Mouse (Mus musculus) gastrocnemius, postnatal 36 days (tissue): ENCODE data around the gene Sult1a1. TPM values are rescaled to one million over a fixed set of nuclear protein-coding genes. Genes with fewer than 3 reads are reported as not detected.
"Not testable (repeated sequence)": the region's sequence is repeated elsewhere in the genome, so short reads cannot be mapped to it uniquely, and the experiment has no call there.

Experiments used
- DNase-seq, 2 experiments: peaks; one replicate each; pipeline ENCODE4 v3.0.0; 2022
- intact Hi-C: fragments of 180-260 bp; cut with DNase I; formaldehyde crosslinking; loops from one replicate; pipeline ENCODE4 v1.15.1; 2025
- total RNA-seq, 2 experiments: library from RNA; stranded (reverse); gene quantifications; 2 replicates each; pipeline ENCODE4 v1.2.3; 2021

The Sult1a1 gene
- total RNA-seq, 2 experiments from 2014 or later = 15.7 to 21.0 TPM

DNA sequence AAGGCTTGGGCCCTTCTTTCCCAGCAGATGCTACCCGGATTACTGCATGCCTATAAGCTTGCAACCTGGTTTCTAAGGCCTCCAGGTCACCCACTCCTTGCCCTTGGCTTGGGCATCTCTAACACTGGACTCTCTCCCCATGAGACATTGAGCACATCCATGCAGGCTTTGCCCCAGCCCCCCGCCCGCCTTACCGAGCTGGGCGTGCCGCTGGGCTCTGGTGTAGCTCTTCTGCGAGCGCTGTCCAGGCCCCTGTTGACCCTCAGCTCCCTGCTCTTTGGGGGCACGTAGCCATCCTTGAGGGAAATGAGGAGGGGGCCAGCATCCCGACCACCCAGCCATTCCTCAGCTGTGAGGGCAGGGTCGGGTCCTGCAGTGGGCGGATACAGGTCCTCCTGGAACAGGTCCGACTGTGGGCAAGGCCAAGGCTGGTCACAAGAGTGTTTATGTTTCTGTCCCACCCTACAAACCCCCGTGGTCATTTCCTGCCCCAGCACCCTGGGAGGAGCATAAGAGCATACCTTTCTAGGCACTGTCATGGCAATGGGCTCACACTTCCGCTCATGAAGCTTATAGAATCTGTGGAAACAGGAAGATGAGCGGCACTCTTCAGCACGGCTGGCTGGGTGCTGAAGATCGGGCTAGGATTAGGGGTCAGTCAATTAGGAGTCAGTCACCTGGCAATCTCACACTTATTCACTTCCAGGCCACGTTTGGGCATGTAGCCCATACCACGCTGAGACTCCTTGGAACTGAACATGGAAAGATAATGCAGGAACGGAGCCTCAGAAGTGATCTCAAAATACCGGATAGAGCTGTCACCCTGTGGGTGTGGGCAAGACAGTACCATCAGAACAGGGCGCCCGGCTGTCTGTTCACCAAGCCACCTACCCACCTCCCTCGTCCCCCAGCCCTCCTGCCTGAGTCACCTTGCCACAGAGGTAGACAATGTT lies 24.1 kb upstream of the Sult1a1 start:
- DNase-seq = no peak
- intact Hi-C loops = no loop called here

DNA sequence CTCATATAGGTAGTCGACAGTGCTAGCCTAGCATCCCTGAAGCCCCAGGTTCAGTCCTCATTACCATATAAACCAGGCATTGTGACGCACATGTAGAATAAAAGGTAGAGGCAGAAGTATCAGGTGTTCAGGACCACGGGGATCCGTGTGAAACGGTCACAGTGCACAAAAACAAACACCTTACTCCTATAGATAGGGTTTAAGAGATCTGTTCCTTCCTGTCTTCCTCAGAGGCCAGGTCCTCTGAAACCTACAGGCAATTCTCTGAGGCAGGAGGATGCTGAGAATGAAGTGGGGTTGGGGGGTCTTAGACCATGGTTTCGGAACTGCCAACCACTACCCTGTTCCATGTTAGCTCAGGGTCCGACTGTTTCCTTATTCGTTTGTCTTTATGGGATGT lies 21.6 kb upstream of the Sult1a1 start:
- intact Hi-C loops = loop anchor here (5.0 kb wide), 1 partner anchor 111 kb away; the partner anchor contains the start of gene Cln3
- DNase-seq = no peak

DNA sequence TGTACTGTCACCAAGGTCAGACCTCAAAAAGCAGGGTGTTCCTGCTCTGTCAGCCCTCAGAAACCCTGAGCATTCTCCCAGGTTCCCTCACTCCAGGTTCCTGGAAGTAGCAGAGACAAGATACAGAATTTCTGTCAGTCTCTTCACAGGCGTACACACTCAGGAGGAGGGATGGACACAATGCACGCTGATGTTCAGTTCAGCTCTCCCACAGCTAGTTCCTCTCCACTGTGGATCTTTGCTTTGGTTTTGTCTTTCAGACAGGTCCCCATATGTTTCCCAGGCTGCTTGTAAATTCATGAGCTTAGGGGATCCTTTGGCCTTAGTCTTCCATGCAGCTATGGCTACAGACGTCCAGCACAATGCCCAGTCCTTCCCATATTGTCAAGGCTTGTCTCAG lies 20.7 kb upstream of the Sult1a1 start:
- no peak for DNase-seq
- intact Hi-C loops = loop anchor here (5.0 kb wide), 1 partner anchor 110 kb away; the partner anchor contains the start of gene Cln3

DNA sequence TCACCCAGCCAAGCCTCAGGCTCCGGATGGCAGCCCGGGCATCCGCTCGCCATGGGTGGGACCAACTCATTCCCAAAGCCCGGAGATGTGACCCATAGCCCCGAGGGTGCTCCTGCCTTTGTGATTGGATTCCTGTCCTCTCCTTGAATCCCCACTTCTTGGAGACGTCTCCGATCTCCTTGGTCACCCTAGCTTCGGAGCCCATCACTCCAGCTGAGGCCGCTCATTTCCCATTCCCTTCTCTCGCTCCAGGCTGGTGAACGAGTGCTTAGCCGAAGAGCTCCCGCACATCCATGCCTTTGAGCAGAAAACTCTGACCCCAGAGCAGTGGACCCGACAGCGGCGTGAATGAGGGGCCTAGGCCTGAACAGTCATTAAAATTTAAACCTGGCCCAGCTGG lies 20.1 kb upstream of the Sult1a1 start:
- intact Hi-C loops = loop anchor here (5.0 kb wide), 1 partner anchor 109 kb away; the partner anchor contains the start of gene Cln3
- DNase-seq = no peak

DNA sequence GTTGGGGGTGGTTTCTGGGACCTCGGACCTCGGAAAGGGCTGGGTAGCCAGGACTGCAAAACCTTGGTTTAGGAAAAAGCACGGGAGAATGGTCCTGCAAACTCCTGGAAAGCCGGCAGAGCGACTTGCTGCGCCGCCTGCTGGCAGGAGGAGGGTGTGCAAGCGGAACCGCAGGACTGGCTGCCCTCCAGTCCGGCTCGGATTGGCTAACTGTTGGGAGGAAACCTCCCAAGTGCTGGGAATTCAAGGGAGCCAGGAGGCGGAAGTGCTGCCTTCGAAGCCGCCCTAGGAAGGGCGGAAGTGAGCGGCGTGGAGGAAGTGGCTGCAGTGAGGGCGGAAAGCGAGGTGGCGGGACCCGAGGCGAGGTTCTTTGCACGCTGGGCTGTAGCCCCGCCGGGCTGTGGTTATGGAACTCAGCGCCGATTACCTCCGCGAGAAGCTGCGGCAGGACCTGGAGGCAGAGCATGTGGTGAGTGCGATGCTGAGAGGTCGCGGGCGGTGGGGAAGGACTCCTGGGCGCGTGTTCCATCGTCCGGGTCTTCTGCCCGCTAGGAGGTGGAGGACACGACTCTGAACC lies 19.5 kb upstream of the Sult1a1 start, which contains the start of gene Slx1b:
Gene Slx1b (minus strand): TSS at position 154 of the 577 bp plus-strand sequence.
- peak; percentile 92 to 94 for DNase-seq
- intact Hi-C loops = loop anchor here (5.0 kb wide), 1 partner anchor 108 kb away; the partner anchor contains the start of gene Cln3

DNA sequence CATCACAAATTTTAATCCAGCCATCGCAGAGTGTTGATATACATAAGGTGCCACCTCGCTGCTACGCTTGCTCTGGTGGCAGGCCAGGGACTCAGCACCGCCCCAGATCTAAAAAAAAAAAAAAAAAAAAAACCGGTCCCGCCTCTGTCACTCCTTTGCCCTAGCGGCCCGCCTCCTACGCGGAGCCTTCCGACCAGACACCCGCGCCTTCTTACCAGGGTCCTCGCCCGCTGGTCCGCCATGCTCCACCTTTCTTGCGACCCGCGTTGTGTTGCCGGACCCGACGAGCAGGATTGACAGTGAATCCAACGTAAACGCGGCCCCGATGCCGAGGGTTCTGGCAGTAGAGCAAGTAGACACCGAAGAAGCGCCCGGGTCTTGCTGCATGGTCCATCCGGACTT lies 19.0 kb upstream of the Sult1a1 start, which contains the start of gene Bola2:
Gene Bola2 (plus strand): TSS at position 192 of the 402 bp plus-strand sequence.
- intact Hi-C loops = loop anchor here (5.0 kb wide), 1 partner anchor 108 kb away; the partner anchor contains the start of gene Cln3
- DNase-seq = peak; percentile 61 to 76

DNA sequence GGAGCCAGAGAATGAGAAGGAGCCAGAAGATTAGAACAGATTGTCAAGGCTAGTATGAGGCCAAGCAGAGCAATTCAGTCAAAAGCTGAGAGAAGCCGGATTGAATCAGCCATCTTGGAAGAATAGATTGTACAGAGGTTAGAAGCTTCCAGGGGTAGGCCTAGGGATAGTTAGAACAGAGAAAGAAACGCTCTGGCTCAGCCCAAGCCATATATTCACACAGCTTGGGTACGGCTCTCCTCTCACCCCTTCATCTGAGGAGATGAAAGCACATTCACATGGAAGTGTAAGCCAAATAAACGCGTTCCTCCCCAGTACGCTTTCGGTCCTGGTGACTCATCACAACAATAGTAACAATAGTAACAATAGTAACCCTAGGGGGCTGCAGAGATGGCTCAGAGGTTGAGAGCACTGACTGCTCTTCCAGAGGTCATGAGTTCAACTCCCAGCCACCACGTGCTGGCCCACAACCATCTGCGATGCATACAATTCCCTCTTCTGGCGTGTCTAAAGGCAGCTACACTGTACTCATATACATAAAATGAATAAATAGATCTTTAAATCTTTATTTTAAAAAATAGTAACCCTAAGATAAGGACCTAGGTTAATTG lies 18.3 kb upstream of the Sult1a1 start:
- no peak for DNase-seq
- intact Hi-C loops = loop anchor here (5.0 kb wide), 1 partner anchor 107 kb away; the partner anchor contains the start of gene Cln3

DNA sequence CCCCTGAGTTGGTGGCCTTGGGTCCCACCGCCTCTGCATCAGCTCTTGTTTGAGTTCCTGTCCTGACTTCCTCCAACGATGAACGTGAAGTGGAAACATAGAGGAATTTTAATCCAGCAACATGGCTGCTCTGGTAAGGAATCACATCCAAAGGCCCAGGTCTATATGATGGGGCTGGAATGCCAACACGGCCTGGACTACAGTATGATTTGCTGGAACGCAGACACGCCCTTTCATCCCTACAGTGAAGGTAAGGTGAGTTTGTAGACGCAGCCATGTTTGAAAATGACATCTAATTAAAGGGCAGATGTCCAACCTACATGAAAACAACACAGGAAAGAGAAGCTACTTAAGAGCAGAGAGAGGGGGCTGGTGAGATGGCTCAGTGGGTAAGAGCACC lies 17.5 kb upstream of the Sult1a1 start:
- intact Hi-C loops = loop anchor here (2.0 kb wide), 1 partner anchor 55 kb away; no protein-coding TSS in a partner anchor
- no peak for DNase-seq

DNA sequence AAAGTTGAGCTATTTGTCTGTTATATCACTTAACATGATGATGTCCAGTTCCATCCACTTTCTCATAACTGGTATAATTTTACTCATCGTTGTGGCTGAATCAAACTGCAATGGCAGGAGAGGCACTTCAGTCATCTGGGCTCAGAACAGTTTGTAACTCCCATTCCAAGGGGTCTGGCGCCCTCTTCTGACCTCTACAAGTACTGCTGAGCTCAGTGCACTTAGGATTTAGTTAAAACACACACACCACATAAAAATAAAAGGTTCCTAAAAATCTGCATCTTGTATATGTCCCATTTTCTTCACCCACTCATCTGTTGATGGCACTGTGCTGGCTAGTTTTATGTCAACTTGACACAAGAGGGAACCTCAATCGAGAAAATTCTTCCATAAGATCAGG lies 17.0 kb upstream of the Sult1a1 start:
- intact Hi-C loops = loop anchor here (2.0 kb wide), 1 partner anchor 54 kb away; no protein-coding TSS in a partner anchor
- peak; percentile 76 to 81 for DNase-seq

DNA sequence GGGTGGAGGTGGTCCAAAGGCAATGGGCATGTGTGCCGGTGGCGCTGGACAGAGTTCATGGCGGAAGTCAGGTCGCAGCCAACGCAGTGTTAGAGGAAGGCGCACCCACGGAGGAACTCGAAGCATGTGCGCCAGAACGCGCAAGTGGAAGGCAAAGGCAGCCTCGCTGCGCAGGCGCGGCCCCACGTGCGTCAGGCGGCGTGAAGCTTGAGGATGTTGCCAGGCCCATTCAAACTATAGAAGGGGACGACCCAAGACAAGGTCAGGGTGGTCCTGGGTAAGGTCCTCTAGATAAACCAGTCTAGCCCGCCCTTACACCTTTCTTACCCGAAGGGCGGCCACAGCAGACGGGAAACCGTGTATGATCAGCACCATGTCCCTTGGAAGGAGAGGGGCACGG lies 16.2 kb upstream of the Sult1a1 start:
- DNase-seq = no peak
- intact Hi-C loops = loop anchor here (2.0 kb wide), 1 partner anchor 54 kb away; no protein-coding TSS in a partner anchor

DNA sequence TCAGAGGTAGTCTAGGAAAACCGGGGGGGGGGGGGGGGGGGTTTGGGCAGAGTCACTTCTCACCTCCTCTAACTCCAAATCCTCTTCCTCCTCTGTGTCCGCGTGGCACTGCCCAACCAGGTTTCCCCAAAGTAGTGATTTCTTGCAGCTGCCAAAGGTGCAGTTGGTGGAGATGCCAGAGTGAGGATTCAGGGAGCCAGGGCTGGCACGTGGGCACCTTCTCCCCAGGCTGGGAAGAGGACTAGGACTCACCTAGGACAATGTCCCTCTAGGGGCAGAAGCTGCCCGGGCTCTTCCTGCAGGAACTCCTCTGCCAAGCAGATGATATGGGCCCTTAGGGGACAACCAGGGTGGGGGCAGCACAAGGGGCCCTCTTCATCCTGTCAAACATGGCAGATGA lies 15.4 kb upstream of the Sult1a1 start:
- DNase-seq = no peak
- intact Hi-C loops = loop anchor here (2.0 kb wide), 1 partner anchor 53 kb away; no protein-coding TSS in a partner anchor

DNA sequence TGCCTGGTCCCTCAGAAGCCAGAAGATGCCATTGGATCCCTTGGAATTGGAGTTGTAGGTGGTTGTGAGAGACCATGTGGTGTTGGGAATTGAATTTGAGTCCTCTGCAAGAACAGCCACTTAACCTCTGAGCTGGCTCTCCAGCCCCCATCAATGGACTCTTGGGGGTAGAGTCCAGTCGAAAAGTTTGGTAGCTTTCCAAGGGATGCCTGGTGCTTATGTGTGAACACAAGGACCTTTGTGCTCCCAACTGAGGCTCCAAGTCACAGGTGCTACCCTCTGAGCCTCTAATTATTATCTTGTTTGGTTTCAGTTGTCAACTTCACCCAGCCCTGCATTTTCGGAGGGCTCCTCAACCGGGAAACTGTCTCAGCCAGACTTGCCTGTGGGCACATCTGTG lies 14.5 kb upstream of the Sult1a1 start:
- intact Hi-C loops = no loop called here
- DNase-seq = no peak

DNA sequence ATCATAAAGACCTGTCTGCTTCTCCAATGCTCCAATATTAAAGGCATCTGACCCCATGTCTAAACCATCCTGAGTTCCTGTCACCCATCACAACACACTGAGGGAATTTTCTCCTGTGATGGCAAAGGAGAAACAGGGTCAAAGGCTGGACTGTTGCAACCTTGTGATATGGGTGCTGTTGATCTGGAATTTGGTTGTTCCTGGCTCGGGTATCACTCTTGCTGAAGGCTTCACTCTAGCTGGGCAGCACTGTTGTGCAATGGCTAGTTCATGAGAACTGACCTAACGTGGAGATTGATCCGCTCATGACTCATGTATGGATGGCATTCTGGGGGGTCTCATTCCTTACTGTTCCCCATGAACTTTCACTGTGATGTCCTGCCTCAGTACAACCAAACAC lies 12.8 kb upstream of the Sult1a1 start:
- intact Hi-C loops = no loop called here
- DNase-seq = no peak

DNA sequence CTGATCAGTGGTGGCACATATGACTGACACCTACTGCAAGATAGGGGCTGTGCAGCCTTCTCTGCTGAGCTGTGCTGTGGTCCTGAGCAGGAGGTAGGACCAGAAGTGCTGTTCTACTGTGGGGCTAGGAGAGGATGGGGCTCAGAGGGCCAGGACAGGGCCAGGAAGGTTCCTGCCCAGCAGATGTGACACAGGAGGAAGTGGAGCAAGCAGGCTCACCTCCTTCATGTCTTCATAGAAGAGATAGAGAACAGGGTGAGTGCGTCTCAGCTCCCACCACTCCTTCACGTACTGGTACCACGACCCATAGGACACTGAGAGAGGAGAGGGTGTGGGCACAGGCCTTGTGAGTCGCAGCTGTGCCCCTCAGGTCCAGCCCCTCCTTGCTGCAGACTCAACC lies 11.9 kb upstream of the Sult1a1 start:
- DNase-seq, intact Hi-C loops: not testable (repeated sequence)

DNA sequence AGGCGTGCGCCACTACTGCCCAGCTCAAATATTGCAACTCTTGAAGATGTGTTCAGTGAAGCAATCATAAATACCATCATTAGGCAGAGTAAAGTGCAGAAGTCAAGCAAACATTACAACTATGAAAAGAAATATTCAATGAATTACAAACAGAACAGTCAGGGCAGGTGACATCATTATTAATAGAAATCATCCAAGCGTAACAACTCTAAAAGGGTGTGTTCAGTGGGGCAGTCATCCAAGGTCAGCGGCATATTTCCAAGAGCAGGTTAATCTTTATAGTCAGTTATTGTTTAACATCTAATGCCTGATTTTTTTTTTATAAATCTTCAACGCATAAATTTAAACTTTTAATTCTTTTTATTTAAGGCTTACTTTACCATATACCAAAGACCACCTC lies 5.0 kb upstream of the Sult1a1 start:
- intact Hi-C loops = no loop called here
- DNase-seq = no peak

DNA sequence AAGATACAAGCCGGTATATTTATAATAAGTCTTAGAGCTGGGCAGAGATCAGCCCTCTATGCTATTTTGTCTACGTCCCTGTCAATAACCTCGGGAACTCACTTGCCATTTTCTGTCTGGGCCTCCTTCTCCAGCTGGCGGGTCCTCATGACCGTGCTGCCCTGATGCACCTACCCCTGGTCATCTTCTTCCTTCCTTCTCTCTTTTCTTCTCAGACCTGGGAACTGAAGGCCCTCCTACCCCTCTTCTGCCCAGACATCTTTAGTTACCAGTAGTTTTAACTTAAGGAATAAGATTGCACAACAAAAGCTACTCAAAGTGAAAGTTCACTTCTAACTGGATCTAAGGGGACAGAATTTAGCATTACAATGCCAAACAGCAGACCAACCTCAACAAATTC lies 3.5 kb upstream of the Sult1a1 start:
- DNase-seq = no peak
- intact Hi-C loops = no loop called here

DNA sequence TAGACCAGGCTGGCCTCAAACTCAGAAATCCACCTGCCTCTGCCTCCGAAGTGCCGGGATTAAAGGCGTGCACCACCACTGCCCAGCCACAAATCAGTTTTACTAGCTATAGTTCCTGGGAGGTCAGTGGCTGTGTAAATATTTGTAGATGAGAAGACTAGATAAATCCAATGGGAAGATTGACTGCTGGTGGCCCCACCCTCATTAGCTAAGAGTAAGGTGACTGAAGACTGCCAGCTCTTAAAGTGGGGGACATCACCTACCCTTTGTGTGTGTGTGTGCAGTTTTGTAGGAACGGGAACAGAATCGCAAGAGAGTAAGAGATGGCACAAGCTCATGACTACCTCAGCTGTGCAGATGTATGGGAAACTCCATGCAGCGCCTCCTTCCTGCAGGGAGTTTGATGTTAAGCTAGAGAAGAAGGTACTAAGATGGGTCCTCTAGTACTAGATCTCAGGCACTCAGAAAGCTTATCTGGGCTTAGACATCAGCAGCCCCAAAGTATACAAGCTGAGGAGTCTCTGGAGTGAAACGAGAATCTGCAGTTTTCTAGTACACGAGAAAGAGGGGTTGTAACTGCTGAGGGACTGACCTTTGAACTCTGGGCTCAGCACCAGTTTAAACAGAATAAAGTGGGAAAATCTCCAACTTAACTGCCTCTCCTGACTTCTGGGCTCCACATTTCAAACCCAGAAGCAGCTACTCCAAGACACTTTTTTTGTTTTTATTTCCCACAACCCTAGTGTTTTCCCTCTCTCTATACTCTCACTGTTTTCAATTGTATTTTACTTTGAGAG lies 2.5 kb upstream of the Sult1a1 start:
- intact Hi-C loops = no loop called here
- no peak for DNase-seq

DNA sequence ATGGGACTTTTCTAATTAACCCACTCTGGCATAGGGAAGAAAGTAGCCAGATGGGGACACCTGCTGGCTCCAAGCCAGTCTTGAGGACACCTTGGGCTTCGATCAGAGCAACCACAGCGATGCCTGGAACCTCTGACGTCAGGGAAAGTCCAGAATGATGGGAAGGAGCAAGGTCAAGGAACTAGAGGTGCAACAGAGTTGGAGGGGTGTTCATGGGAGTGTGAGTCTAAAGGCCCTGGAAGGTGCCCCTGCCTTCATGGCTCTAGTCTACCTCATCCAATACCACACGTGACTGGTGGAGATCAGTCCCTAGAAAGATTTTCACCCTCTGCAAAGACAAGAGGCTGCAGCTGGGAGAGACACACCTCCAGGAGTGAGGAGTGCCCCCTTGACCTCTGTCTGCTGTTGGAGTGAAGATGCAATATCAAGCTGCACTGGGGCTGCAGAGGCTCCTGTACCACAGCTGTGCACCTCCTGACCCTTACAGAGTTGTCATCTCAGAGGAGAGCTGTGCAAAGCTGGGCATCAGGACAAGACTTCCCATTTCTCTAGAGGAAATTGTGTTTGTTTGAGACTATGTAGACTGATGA lies 494 bp upstream of the Sult1a1 start:
- DNase-seq = no peak
- intact Hi-C loops = no loop called here

DNA sequence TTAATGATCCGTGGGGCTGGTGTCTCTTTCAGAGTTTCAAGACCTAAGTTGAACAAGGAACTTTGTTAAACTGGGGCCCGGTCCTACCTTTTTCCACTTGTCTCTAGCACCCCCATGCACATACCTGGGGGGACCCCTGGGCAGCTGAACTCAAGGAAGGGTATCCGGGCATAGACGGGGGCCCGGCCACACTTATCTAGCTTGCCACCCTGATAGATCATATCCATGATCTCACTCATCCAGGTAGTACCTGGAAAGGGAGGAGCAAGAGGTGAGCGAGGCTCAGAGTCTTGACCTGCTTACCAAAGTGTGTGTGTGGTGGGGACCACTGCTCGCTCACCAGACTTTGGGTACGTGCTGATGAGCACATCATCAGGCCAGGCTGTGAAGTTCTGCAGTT lies 1.1 kb downstream of the Sult1a1 start:
- DNase-seq = no peak
- intact Hi-C loops = no loop called here
